Mouse (Mus musculus): Measurements from ENCODE around the gene Macrod2.

The Macrod2 gene

GRCm38 (mm10) chr2:141117579-141117978, 722.5 kb downstream of the Macrod2 start:
- DNase-seq, result no peak

- DNase-seq, result peak; percentile 0
These were observed 728.8 kb downstream of the Macrod2 start for GRCm38 (mm10) chr2:141123875-141124274.

DNA sequence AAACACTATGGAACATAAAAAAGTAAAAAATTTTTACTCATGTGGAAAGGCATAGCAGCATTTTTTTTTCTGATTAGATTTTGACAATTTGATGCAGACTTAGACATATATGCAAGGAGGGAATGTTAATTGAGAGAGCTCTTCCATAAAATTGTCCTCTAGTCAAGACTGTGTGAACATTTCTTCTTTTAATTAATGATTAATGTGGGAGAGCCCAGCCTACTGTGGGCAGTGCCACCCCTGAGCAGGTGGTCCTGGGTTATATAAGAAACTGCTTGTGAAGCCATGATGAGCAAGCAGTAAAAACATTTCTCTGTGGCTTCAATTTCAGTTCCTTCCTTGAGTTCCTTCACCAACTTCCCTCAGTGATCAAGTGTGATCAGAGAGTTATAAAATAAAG, 730.5 kb downstream of the Macrod2 start:
- no peak for DNase-seq

GRCm38 (mm10) chr2:141142266-141142665, 747.2 kb downstream of the Macrod2 start:
- DNase-seq, result no peak

- DNase-seq, result no peak
These were observed 757.1 kb downstream of the Macrod2 start for GRCm38 (mm10) chr2:141152011-141152772.

DNA sequence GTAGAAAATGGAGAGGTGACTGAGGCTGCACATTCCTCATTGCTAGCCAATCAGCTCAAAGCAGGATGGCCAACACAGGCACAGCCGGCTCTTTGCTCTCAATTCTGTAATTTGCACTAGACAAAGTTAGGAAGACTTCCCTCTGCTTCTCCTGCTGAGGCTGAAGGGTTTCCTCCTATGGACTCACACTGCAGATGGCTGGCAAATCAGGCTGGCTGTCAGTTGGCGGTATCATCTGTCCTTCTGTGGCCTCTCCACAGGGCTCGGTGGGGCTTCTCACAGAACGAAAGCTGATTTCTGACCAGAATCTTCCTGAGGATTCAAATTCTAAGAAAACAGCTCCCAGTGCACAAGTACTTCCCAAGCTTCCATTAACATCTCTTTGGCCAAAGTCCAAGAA, 760.9 kb downstream of the Macrod2 start:
- DNase-seq, result no peak

DNA sequence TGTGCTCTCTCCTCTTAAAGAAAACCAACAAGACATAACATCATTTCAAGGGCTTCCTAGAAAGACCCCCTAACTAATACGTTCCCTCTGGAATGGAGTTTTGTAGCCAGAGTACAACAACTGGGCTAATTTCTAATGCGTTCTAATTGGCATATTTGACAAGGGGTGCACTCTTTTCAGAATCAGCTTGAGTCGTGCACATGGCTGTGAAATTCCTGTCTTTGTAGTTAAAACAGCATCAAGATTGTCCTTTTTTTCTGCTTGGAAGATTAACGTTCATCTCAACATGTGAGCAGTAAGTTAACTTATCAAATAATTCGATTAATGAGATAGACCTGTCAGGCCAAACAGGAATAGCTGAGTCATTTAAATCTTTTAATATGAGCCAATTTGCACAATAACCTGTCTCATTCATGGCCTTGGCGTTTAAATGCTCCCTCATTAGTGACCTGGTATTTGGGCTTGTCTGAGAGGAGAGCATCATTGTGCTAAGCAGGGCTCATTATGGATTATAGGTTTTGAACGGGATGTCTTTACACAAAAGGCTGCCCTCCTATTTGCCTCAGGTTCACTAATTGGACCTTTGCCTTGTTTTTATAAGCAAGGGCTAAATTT, 762.0 kb downstream of the Macrod2 start:
- no peak for DNase-seq

DNA sequence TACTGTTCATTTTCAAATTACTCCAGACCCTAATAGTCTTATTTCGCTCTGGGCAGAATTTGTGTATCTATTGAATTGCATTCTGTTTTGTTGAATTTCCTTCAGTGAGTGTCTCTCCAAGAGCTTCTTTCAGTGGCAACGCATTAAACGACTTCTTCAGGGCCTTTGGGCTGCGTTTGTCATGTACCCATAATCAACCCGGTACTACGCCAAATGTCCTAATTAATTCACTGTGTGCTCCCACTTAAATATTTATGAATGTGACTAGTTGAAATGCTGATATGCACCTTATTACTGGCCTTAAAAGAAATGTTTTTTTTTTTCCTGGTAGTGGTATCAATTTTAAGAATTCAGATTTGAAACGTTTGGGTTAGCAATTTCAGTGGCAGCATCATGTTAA, 763.1 kb downstream of the Macrod2 start:
- DNase-seq, result no peak

- no peak for DNase-seq
These were observed 768.8 kb downstream of the Macrod2 start for GRCm38 (mm10) chr2:141163918-141164317.

- no peak for DNase-seq
These were observed 774.5 kb downstream of the Macrod2 start for GRCm38 (mm10) chr2:141169586-141169985.

DNA sequence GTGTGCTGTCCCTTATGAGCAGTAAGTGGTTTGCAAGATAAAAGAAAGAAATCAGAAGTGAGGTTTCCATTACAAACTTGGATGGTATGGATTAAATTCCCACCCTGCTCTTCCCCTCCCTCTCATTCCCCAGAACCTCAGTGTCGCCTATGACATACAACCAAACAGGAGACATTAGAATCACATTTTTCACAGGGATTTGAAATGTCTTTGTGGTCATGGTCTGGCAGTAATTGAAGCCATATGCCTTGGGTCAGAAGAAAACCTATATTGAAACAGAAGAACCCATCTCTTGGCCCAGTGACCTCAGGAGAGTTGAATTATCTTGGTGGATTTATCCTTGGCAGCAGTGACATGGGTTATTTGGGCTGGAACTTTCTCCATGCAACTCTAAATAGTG, 778.1 kb downstream of the Macrod2 start:
- DNase-seq, result no peak

- DNase-seq, result no peak
These were observed 778.5 kb downstream of the Macrod2 start for GRCm38 (mm10) chr2:141173607-141174006.

DNA sequence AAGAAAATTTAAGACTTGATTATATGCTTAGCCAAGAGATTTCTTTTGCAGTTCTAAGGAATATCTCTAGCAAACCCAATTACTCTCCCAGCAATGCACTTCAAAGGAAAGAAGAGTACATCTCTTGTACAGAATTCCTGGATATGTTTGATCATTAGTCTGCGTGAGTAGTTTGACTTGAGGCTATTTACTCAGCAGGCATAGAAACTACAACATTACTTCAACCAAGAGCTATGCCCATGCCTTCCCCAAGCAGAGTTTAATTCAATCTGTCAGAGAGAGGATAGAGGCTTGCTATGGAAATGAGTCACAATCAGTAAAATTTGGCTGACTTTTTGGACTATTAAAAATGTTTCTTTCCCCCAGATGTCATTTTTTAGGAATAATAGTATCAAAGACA, 785.5 kb downstream of the Macrod2 start:
- no peak for DNase-seq

- DNase-seq, result no peak
These were observed 787.1 kb downstream of the Macrod2 start for GRCm38 (mm10) chr2:141182034-141182759.

GRCm38 (mm10) chr2:141194476-141194875, 799.4 kb downstream of the Macrod2 start:
- peak; percentile 56 for DNase-seq

DNA sequence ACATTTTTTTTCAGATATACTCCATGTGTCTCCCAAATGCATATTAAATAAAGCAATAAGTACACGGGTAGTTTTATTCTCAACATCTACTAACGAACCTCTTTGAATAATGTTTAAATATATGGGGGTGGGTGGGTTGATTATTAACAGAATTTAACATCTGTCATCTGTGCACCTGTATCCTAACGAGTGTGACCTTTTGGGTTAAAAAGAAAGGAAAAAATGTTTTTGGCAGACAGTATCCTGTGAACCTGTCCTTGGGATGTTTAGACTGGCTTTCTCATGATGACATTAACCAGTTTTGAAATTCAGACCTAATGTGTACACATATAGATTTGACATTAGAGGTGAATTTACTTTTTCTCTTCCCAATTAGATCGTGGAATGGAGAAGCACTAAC, 805.4 kb downstream of the Macrod2 start:
- no peak for DNase-seq

- no peak for DNase-seq
These were observed 806.4 kb downstream of the Macrod2 start for GRCm38 (mm10) chr2:141201303-141202014.

- DNase-seq, result no peak
These were observed 806.9 kb downstream of the Macrod2 start for GRCm38 (mm10) chr2:141202015-141202364.

GRCm38 (mm10) chr2:141211346-141211745, 816.2 kb downstream of the Macrod2 start:
- no peak for DNase-seq

DNA sequence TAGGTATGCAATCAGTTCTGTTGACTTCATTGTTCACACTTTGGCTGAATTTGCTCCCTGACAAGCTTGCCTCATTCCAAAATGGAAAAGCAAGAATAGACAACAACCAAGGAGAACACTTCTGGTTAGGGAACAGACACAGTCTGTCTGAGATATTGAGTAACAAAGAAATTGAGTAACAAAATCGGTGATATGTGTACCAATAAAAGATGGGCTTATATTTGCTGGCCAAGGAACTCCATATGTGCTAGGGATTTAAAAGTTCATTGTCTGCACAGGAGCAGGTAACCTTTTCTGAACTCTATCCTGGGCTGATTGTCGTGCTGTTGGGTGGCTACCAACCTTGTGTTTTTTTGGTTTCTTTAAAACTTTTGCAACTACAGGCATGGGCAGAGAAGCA, 817.2 kb downstream of the Macrod2 start:
- no peak for DNase-seq

GRCm38 (mm10) chr2:141217490-141217889, 822.4 kb downstream of the Macrod2 start:
- DNase-seq, result no peak

DNA sequence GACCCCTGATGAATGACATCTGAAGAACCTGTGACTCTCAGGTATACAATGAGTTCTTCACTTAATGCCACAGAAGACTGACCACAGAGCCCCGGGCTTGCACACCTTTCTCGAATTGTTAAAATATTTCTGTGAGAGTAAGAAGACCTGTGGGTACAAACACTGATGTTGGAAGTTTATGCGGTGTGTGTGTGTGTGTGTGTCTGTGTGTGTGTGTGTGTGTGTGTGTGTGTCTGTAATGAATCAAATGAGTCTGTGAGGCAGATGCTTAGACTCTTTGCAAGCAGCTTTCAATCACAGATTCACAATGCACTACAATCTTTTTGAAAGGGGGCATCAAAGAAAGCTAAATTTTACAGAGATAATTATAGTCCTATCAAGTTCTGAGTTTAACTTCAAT, 822.8 kb downstream of the Macrod2 start:
- no peak for DNase-seq

DNA sequence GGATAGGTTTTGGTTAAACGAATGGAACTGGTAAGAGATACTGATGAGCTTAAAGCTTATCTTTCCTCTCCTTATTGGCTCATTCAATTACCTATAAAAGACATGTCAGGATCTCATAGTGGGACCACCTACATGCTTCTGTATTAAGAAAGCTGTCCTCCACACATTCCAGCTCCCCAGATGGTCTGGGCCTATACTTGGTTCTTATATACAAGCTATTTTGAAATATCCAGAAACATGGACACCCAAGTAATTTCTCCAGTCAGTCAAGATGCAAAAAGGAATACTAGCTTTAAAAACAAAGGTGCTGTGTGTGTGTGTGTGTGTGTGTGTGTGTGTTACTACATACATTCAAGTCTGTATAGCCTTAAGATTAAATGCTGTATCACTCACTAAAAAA, 833.7 kb downstream of the Macrod2 start:
- no peak for DNase-seq

Data from kidney, adult 9 months (tissue).